Mouse (Mus musculus) layer of hippocampus, postnatal 25 days (tissue): ENCODE data around the gene Aco2. TPM values are rescaled to one million over a fixed set of nuclear protein-coding genes. Genes with fewer than 3 reads are reported as not detected.

Source experiments
- DNase-seq, 2 experiments: peaks; one replicate each; pipeline ENCODE4 v3.0.0; 2022; ENCODE audit warnings: mixed read lengths in 2 of 2, low spot score in 1 of 2; ENCODE audit errors: extremely low spot score in 1 of 2
- total RNA-seq, 2 experiments: library from RNA; stranded (reverse); gene quantifications; 2 replicates each; pipeline ENCODE4 v1.2.3; 2021

The Aco2 gene
- total RNA-seq = 100 to 1,000 TPM; 475 to 495 TPM

DNA sequence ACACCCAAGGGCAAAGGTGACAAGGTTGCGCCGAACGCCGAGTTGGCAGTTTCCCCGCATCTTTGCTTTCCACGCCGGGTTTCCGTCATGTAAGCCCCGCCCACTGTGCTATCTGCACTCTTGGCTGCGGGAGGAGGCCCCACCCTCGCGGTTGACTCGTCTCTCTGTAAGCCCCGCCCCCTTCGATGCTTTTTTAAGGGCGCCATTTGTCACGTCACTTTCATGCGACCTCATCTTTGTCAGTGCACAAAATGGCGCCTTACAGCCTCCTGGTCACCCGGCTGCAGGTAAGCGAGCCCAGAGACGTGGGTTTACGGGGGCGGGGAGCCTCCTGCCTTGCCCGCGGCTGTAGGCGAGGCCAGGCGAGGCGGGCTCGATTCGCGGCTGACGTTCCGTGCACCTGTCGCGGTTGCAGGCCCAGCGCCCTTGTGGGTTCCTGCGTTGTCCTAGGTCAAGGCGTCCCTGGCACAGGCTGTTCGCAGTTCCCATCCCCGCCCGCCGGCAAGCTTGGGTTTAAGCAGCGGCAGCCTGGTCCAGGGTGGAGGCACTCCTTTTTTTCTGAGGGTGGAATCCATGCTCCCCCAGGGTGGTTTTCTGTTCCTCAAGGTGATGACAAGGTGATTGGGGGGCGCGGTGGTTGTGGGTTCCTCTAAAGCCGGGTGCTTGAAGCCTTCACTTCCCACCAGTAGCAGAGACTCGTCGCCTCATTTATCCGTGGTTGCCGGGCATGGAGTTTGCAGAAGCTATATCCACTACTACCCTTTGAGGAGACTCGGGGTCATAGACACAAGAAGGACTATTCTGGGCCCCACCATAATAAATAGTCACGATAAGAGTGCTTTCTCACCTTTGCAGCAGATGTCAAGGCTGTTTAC is at the start of gene Aco2:
Gene Aco2, plus strand, starts transcription at position 48 of the 875 bp plus-strand sequence.
- peak; percentile 98 for DNase-seq

DNA sequence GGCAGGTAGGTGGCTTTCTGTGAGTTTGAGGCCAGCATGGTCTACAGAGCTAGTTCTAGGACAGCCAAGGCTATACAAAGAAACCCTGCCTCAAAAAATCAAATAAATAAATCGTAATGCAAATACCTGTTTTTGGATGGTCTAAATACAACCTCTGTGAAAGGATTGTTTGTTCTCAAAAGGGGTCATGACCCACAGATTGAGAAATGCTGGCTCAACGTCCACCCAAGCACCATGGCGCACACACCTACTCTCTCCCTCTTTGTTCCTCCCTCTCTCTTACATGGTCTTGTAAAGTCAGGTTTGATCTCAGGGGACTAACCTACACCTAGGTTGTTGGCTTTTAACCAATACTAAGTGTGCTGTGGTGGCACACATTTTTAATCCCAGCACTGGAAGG is 49.5 kb upstream of the Aco2 start:
- no peak for DNase-seq

GRCm38 (mm10) chr15:81824832-81825231 is 47.3 kb upstream of the Aco2 start:
- DNase-seq = no peak

- DNase-seq = no peak
These were observed 43.5 kb upstream of the Aco2 start for GRCm38 (mm10) chr15:81828426-81829207.

- no peak for DNase-seq
These were observed 42.9 kb upstream of the Aco2 start for GRCm38 (mm10) chr15:81829208-81829580.

- DNase-seq = no peak
These were observed 41.6 kb upstream of the Aco2 start for GRCm38 (mm10) chr15:81830530-81830929.

GRCm38 (mm10) chr15:81831136-81831825 is 40.8 kb upstream of the Aco2 start:
- peak; percentile 50 to 87 for DNase-seq

- no peak for DNase-seq
These were observed 39.9 kb upstream of the Aco2 start for GRCm38 (mm10) chr15:81832219-81832618.

DNA sequence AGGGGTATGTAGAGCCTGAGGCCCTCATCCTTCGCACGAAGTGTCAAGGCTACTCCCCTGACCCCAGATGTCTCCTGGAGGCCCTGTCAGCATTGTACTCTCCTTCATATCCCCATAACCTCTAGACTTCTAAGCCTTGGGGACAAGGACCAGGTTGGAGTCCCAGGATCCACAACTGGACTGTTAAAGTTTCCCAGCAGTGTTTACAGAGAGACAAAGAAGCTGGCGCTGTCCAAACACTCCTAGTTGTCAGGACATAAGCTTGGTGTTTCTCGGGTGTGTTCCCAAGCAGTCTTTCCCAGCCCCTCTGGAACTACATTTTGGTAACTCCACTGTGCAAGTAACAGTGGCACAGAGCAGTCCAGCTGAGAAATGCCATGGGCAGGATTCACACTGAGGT is 38.6 kb upstream of the Aco2 start:
- no peak for DNase-seq

DNA sequence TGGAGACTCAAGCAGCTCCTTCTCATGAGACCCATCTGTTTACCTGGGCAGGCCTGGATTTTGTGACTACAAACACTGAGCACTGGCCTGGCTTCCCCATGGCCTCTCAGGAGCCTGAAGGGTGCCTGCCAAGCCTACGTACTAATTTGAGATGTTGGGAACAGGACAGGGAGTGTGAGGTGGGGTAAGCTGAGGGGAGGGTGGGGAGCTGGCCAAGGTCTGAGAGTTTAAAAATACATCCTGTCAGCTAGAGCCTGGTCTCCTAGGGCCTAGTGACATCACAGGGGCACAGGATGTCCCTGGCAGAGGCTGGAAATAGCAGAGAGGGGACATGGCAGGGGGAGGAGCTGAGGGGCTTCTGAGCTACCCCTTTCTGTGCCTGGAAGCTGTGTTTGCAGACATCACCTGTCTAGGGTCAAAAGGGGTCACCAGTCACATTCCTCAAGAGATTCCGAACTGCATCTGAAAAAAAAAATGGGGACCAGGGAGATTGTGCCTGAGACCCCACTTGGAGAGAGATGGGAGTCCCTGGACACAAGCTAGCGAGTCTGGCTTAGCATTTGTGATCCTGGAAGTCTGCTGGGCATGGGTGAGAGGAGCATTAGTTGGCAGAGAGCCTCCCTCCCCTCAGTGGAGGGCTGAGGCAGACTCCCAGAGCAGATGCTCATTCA is 37.8 kb upstream of the Aco2 start:
- DNase-seq = no peak

DNA sequence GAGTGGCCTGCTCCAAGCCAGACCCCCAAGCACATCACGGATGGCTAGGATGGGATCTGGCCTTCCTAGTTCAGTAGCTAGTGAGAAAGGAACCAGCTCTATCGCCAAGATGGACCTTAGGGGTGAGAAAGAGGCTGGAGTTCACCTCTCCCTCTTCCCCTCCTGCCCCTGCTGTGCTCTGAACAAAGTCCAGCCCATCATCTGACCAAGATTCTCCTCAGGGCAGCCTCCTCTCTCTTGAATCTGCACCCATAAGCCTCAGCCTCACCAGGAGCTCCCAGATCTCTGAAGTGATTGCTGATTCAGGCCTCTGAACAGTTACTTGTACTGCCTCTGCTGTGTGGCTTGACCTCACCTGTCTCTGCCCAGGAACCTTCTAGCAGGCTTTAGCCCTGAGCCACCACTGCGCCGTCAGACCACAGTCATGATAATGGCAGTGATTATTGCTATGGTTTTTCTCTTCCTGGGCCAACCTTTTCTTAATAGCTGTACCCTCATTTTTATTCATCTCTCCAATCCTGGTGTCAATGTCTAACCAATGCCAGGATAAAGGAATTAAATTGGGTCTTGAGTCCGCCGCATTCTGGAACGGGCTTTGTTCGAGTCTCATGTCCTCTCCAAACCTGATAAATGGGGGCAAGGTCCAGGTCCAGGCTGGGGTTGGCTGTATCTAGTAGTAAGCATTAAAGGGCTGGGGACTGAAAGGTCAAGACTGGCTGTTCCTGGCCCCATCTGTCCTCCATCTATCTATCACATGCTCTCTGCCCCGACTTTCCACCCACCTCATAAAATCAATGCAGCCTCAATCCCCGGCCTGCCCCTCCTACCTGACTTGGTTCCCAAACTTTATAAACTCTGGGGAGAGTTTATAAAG is 36.9 kb upstream of the Aco2 start:
- no peak for DNase-seq

DNA sequence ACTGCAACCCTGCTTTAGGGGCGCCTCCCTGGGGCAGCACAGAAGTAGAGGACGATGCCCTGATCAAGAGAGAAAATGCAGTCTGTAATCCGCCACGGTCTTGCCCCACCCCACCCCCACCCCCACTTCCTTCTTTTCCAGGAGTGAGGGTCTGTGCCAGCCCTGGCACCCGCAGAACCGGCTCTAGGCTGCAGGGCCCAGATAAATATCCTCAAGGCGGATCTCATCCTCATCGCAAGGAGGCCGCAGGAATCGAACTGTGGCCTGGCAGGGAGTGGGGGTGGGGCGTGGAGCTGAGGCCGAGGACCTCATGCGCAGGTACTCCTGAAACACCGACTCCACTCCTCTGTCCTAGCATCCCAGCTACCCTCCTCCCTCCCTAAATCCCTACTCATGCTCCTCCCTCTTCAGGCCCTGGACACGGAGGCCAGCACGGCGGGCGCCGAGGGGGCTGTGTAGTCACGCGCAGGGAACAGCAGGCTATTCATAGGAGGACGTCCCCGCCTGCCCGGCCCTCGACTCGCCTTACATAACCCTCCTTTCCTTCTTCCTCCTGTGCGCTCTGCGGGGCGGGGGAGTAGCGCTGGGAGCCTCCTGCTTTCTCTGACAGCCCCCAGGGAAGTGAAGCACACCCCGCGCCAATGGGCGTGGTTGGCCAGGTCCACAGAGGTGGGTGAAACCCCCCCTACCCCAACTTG is 35.8 kb upstream of the Aco2 start:
- DNase-seq = peak; percentile 54

GRCm38 (mm10) chr15:81836966-81837920 is 34.9 kb upstream of the Aco2 start:
- DNase-seq = no peak

- no peak for DNase-seq
These were observed 33.4 kb upstream of the Aco2 start for GRCm38 (mm10) chr15:81838554-81839235.

DNA sequence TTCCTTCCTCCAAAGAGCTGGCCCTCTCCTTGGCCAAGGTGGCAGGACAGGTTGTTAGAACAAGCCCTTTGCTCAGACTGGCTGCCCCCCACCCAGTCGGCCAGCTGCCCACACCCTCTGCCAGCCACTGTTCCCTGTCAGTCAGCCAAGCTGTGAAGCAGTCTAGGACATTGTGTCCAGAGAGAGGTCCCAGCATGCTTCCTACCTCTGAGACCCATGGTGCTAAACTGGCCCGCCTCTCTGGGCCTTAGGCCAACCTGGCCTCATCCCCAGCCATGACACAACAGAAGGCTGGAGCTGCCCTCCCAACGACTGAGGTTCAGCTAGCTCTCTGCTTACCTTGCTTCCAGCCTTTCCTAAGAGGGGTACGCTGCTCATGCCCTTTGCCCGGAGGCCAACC is 32.5 kb upstream of the Aco2 start:
- peak in 1 of 2 experiments; percentile 57 for DNase-seq

DNA sequence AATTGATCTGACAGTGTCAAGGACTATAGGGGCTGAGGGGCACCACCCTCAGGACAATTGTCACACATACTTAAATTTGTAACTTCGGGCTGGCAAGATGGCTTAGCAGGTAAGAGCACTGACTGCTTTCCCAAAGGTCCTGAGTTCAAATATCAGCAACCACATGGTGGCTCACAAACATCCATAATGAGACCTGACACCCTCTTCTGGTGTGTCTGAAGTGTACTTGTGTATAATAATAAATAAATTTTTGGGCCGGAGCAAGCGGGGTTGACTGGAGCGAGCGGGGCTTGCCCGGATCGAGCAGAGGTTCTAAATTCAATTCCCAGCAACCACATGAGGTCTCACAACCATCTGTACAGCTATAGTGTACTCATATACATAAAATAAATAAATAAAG is 31.8 kb upstream of the Aco2 start:
- DNase-seq = no peak

DNA sequence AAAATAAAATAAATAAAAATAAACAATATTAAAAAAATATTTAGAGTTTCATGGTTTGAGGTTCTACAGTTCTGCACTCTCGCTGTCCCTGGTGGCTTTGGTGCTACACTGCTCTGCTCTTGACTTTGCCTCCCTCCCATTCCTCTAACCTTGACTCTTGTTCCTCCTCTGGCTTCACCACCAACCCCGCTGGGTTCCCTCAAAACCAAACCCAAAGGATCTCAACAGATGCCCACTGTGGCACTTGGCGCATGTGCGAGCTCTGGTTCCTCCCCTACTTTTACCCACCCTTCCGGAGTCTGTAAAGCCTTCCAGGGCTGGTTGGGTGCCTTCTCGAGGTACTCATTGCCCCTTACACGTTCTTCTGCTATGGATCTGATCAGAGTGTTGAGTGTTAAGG is 29.8 kb upstream of the Aco2 start:
- no peak for DNase-seq
